Mouse (Mus musculus) spleen, adult 2 months (tissue): ENCODE data around the gene Mical2.

Experiments used
- CTCF ChIP-seq: fragments of 200-500 bp; IDR thresholded peaks from 2 replicates; pipeline ENCODE4 v1.5.1; 2011; ENCODE audit warnings: mild to moderate bottlenecking, inconsistent platforms; ENCODE audit not compliant: insufficient read depth, insufficient read length, insufficient replicate concordance; ENCODE audit errors: extremely low read depth
- POLR2A ChIP-seq: fragments of 200-500 bp; IDR thresholded peaks from 2 replicates; pipeline ENCODE4 v1.6.1; 2011; ENCODE audit warnings: low read depth, low read length, inconsistent platforms

DNA sequence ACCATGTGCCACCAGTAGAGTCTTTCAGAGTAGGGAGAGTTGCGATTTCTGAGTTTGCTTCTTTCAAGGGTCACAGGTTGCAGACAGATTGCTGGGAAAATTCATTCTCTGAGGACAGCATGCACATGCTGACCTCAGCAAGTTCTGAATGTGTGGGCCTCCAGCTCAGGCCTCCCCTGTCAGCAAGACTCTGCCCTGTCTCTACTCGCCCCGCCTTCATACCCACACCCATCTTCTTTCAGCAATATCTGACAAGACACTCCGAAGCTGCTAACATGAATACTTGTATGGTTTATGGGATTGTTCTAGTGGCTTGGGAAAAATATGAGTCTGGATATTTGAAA lies 84.3 kb downstream of the Mical2 start:
- TF ChIP-seq POLR2A (no peak), CTCF (no peak)
